Mouse (Mus musculus) WW6 (cell line): ENCODE results near the gene Usp44.

Source experiments
- DNase-seq: peaks from one replicate; pipeline ENCODE4 v3.0.0-alpha.2; 2013; ENCODE audit warnings: low read depth, low spot score

Usp44 gene

GRCm38 (mm10) chr10:93846706-93847105, 15.4 kb downstream of the Usp44 start:
- no peak for DNase-seq

GRCm38 (mm10) chr10:93855126-93855525, 23.8 kb downstream of the Usp44 start:
- no peak for DNase-seq

GRCm38 (mm10) chr10:93856095-93856494, 24.7 kb downstream of the Usp44 start:
- no peak for DNase-seq

GRCm38 (mm10) chr10:93868401-93868800, 37.0 kb downstream of the Usp44 start:
- DNase-seq, result no peak

- DNase-seq, result no peak
These were observed 37.5 kb downstream of the Usp44 start for GRCm38 (mm10) chr10:93868886-93869285.

GRCm38 (mm10) chr10:93876772-93877171, 45.4 kb downstream of the Usp44 start:
- no peak for DNase-seq

- no peak for DNase-seq
These were observed 47.4 kb downstream of the Usp44 start for GRCm38 (mm10) chr10:93878732-93879131.

GRCm38 (mm10) chr10:93881918-93882317, 50.6 kb downstream of the Usp44 start:
- DNase-seq, result no peak

GRCm38 (mm10) chr10:93882738-93883364, 51.5 kb downstream of the Usp44 start:
- DNase-seq, result no peak

GRCm38 (mm10) chr10:93885839-93886477, 54.6 kb downstream of the Usp44 start:
- DNase-seq, result no peak

- no peak for DNase-seq
These were observed 57.2 kb downstream of the Usp44 start for GRCm38 (mm10) chr10:93888590-93888934.

- DNase-seq, result no peak
These were observed 57.7 kb downstream of the Usp44 start for GRCm38 (mm10) chr10:93888935-93889578.

GRCm38 (mm10) chr10:93889579-93889950, 58.2 kb downstream of the Usp44 start:
- DNase-seq, result peak; percentile 59

- no peak for DNase-seq
These were observed 58.6 kb downstream of the Usp44 start for GRCm38 (mm10) chr10:93889976-93890375.

GRCm38 (mm10) chr10:93890565-93890964, 59.2 kb downstream of the Usp44 start:
- DNase-seq, result no peak

- DNase-seq, result no peak
These were observed 59.7 kb downstream of the Usp44 start for GRCm38 (mm10) chr10:93891031-93891430.

GRCm38 (mm10) chr10:93892551-93892950, 61.2 kb downstream of the Usp44 start:
- no peak for DNase-seq

GRCm38 (mm10) chr10:93897043-93897646, 65.8 kb downstream of the Usp44 start, which contains the start of gene Metap2:
Metap2 (minus strand) TSS chr10:93897093.
- DNase-seq, result no peak

- no peak for DNase-seq
These were observed 67.9 kb downstream of the Usp44 start for GRCm38 (mm10) chr10:93899303-93899702.

GRCm38 (mm10) chr10:93899907-93900306, 68.6 kb downstream of the Usp44 start:
- DNase-seq, result no peak

- no peak for DNase-seq
These were observed 76.0 kb downstream of the Usp44 start for GRCm38 (mm10) chr10:93907376-93907775.
